Comparison of ENCODE assay signal across 18 mouse cellular contexts in the genomic region with DNA sequence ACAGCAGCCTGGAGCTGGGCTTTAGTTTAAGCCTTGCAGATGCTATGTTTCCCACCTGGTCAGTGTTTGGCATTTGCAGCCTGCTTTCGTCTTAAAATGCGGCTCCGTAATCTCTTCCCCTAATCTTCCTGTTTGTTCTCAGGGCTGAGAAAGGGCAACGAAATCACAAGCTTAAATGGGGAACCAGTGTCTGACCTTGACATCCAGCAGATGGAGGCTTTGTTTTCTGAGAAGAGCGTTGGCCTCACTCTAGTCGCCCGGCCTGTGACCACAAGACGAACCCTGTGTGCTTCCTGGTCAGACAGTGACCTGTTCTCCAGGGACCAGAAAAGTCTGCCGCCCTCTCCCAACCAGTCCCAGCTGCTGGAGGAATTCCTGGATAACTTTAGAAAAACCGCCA.
DNase-seq lines count a peak whose midpoint lies in the region; ATAC-seq and TF ChIP-seq lines count a peak whose summit lies in the region.
"Had no signal": no experiment of that assay in that cellular context is flagged by ENCODE, and none has a peak within 500 bp of the region (broad histone marks: within the 10 kb centered on the region; RNA-seq: fewer than 3 reads in every experiment).

No protein-coding gene starts in this region.

- no peak overlapping the region for H3K9ac ChIP-seq in kidney, postnatal 0 days (ENCODE audit: low read depth, low read length)
- peak overlapping the region; percentile 29; the same call in 1 of the 2 replicates for H3K9ac ChIP-seq in neural tube, embryonic 11.5 days (ENCODE audit: low read length)
- no peak overlapping the region for H3K9ac ChIP-seq in embryonic facial prominence, embryonic 11.5 days (replicated peaks; ENCODE audit: low read length)
- H3K9ac ChIP-seq: forebrain, embryonic 15.5 days; midbrain, embryonic 12.5 days had no signal

- peak; percentile 6 for DNase-seq in kidney, postnatal 0 days (ENCODE audit: low spot score)
- DNase-seq in kidney, adult 9 months: no peak
- no peak for DNase-seq in neural tube, embryonic 11.5 days (ENCODE audit: low spot score)
- no peak for DNase-seq in neural tube, embryonic 10.5 days (ENCODE audit: extremely low spot score, low spot score)
- DNase-seq in embryonic facial prominence, embryonic 11.5 days (ENCODE audit: low spot score): no peak
- DNase-seq in urinary bladder, postnatal 10 days (ENCODE audit: low spot score): no peak
- no peak for DNase-seq in frontal cortex, postnatal 14 days (ENCODE audit: low spot score in 2 of 2)
- DNase-seq: cerebellum, adult 11-12 months; gastrocnemius, adult 2 months; heart, postnatal 10 days; kidney, adult 18-20 months; liver; right cerebral cortex, postnatal 4 days; thymus, adult 18-20 months had no signal

- H3K36me3 ChIP-seq in kidney, postnatal 0 days (ENCODE audit: insufficient read depth, low read length): 0 out of 2 replicates have a peak, but pooled peaks cover 3% of the 10 kb centered on the region
- no peaks in the 10 kb centered on the region for H3K36me3 ChIP-seq in neural tube, embryonic 11.5 days (ENCODE audit: control insufficient read depth, insufficient read depth, low read length)
- H3K36me3 ChIP-seq in embryonic facial prominence, embryonic 11.5 days (replicated peaks; ENCODE audit: control insufficient read depth, insufficient read depth, low read depth, low read length): no peaks in the 10 kb centered on the region
- H3K36me3 ChIP-seq: midbrain, embryonic 12.5 days had no signal

- no peak for ATAC-seq in kidney, postnatal 0 days (replicated peaks; ENCODE audit: low FRiP score, low read depth)
- ATAC-seq in neural tube, embryonic 11.5 days (ENCODE audit: insufficient read depth, low FRiP score, low TSS enrichment): no peak
- ATAC-seq in embryonic facial prominence, embryonic 11.5 days (replicated peaks; ENCODE audit: insufficient number of reproducible peaks, low FRiP score, low TSS enrichment, low read depth): 0 out of 2 replicates have a peak, but pooled peaks have one; percentile 48
- ATAC-seq: forebrain, embryonic 15.5 days; hindbrain, embryonic 16.5 days; lung, postnatal 0 days had no signal

- no peak for TF ChIP-seq CTCF in kidney, postnatal 0 days (IDR thresholded peaks at IDR 0.05; ENCODE audit: low read depth)

- no peaks in the 10 kb centered on the region for H3K9me3 ChIP-seq in kidney, postnatal 0 days (replicated peaks; ENCODE audit: low read length)
- no peaks in the 10 kb centered on the region for H3K9me3 ChIP-seq in neural tube, embryonic 11.5 days (ENCODE audit: control insufficient read depth, low read length)
- no peaks in the 10 kb centered on the region for H3K9me3 ChIP-seq in embryonic facial prominence, embryonic 11.5 days (replicated peaks; ENCODE audit: control insufficient read depth, low read length)
- H3K9me3 ChIP-seq: forebrain, embryonic 15.5 days; midbrain, embryonic 12.5 days had no signal

- no peaks in the 10 kb centered on the region for H3K27me3 ChIP-seq in kidney, postnatal 0 days (ENCODE audit: insufficient read depth, low read length)
- H3K27me3 ChIP-seq in neural tube, embryonic 11.5 days (ENCODE audit: control insufficient read depth, insufficient read depth, low read length): no peaks in the 10 kb centered on the region
- no peaks in the 10 kb centered on the region for H3K27me3 ChIP-seq in embryonic facial prominence, embryonic 11.5 days (ENCODE audit: control insufficient read depth, insufficient read depth, low read length)
- H3K27me3 ChIP-seq: forebrain, embryonic 15.5 days; midbrain, embryonic 12.5 days had no signal

- no peak overlapping the region for H3K27ac ChIP-seq in kidney, postnatal 0 days
- H3K27ac ChIP-seq in neural tube, embryonic 11.5 days (ENCODE audit: low read depth, low read length): no peak overlapping the region
- no peak overlapping the region for H3K27ac ChIP-seq in embryonic facial prominence, embryonic 11.5 days (replicated peaks; ENCODE audit: low read depth, low read length)
- H3K27ac ChIP-seq: forebrain, embryonic 15.5 days; gastrocnemius, adult 2 months; midbrain, embryonic 12.5 days had no signal

- no peak overlapping the region for H3K4me3 ChIP-seq in kidney, postnatal 0 days (replicated peaks; ENCODE audit: low read depth, low read length)
- no peak overlapping the region for H3K4me3 ChIP-seq in neural tube, embryonic 11.5 days (ENCODE audit: low read depth, low read length)
- no peak overlapping the region for H3K4me3 ChIP-seq in embryonic facial prominence, embryonic 11.5 days (ENCODE audit: low read depth, low read length)
- H3K4me3 ChIP-seq: forebrain, embryonic 15.5 days; gastrocnemius, adult 2 months; midbrain, embryonic 12.5 days had no signal

- no peaks in the 10 kb centered on the region; the same call in 1 of the 2 replicates for H3K4me1 ChIP-seq in kidney, postnatal 0 days (replicated peaks; ENCODE audit: insufficient read depth, low read length)
- H3K4me1 ChIP-seq in neural tube, embryonic 11.5 days (ENCODE audit: control insufficient read depth, insufficient read depth, low read length): no peaks in the 10 kb centered on the region
- no peaks in the 10 kb centered on the region; the same call in 1 of the 2 replicates for H3K4me1 ChIP-seq in embryonic facial prominence, embryonic 11.5 days (ENCODE audit: control insufficient read depth, insufficient read depth, low read length)

- 37% methylated on average over 10 of the region's 10 CpGs for WGBS in kidney, postnatal 0 days
- 44% methylated on average over 10 of the region's 10 CpGs for WGBS in neural tube, embryonic 11.5 days
- 18% methylated on average over 10 of the region's 10 CpGs for WGBS in embryonic facial prominence, embryonic 11.5 days

- H3K4me2 ChIP-seq in kidney, postnatal 0 days (ENCODE audit: low read length): no peak overlapping the region
- H3K4me2 ChIP-seq in neural tube, embryonic 11.5 days (ENCODE audit: low read depth): no peak overlapping the region
- H3K4me2 ChIP-seq in embryonic facial prominence, embryonic 11.5 days (ENCODE audit: low read depth, low read length): no peak overlapping the region
- H3K4me2 ChIP-seq: forebrain, embryonic 15.5 days; midbrain, embryonic 12.5 days had no signal
